Mouse (Mus musculus) heart, embryonic 15.5 days (tissue): ENCODE measurements around the gene Tox2. TPM values are rescaled to one million over a fixed set of nuclear protein-coding genes. Genes with fewer than 3 reads are reported as not detected.

Experiments
- ATAC-seq: fragments of 200-750 bp; cut with Nextera tagmentation; replicated peaks from 2 replicates; pipeline ENCODE4 v1.8.0; 2017; ENCODE audit warnings: low read depth, moderate TSS enrichment; ENCODE audit not compliant: insufficient number of reproducible peaks, insufficient read depth, low FRiP score
- H3K27ac ChIP-seq: fragments of 300-500 bp; sonication (generic); 2 replicates; pipeline ENCODE4 v1.5.1; 2015; ENCODE audit warnings: mild to moderate bottlenecking, inconsistent platforms
- H3K27me3 ChIP-seq: fragments of 300-500 bp; sonication (generic); 2 replicates; pipeline ENCODE4 v1.6.1; 2015; ENCODE audit warnings: inconsistent platforms
- H3K36me3 ChIP-seq: fragments of 300-500 bp; sonication (generic); 2 replicates; pipeline ENCODE4 v1.6.1; 2015; ENCODE audit warnings: mild to moderate bottlenecking, inconsistent platforms
- H3K4me1 ChIP-seq: fragments of 300-500 bp; sonication (generic); replicated peaks from 2 replicates; pipeline ENCODE4 v1.6.1; 2015; ENCODE audit warnings: inconsistent platforms
- H3K4me2 ChIP-seq: fragments of 300-500 bp; sonication (generic); 2 replicates; pipeline ENCODE4 v1.6.1; 2015; ENCODE audit warnings: inconsistent platforms, mild to moderate bottlenecking, moderate library complexity
- H3K4me3 ChIP-seq: fragments of 300-500 bp; sonication (generic); 2 replicates; pipeline ENCODE4 v1.5.1; 2015; ENCODE audit warnings: mild to moderate bottlenecking, inconsistent platforms
- H3K9ac ChIP-seq: fragments of 300-500 bp; sonication (generic); 2 replicates; pipeline ENCODE4 v1.6.1; 2015; ENCODE audit warnings: mild to moderate bottlenecking, inconsistent platforms
- H3K9me3 ChIP-seq: fragments of 300-500 bp; sonication (generic); replicated peaks from 2 replicates; pipeline ENCODE4 v1.6.1; 2016; ENCODE audit warnings: inconsistent platforms
- WGBS: fragments of 180-500 bp; shearing (Covaris S2); methylation state at CpG from one replicate; pipeline ENCODE4 v1.1.7; 2015; ENCODE audit warnings: mixed read lengths; 5-methylcytosine and 5-hydroxymethylcytosine counted together
- polyA plus RNA-seq: library from polyadenylated mRNA; unstranded; fragments of >200 nt; fragmentation: Nextera tagmentation; extraction: Ambion mirVana; gene quantifications from 2 replicates; pipeline ENCODE4 v1.2.1, GENCODE M21; 2015

The Tox2 gene
- polyA plus RNA-seq, 1 experiment from 2014 or later: 4.4 TPM

- ATAC-seq: no peak
- Histone ChIP-seq H3K4me1 (peaks cover 31% of the 10 kb centered on the region), H3K9me3 (no peaks in the 10 kb centered on the region), H3K9ac (no peak overlapping the region), H3K27ac (no peak overlapping the region), H3K27me3 (peaks cover 42% of the 10 kb centered on the region), H3K36me3 (no peaks in the 10 kb centered on the region), H3K4me2 (no peak overlapping the region), H3K4me3 (no peak overlapping the region)
- WGBS: 58% methylated on average over 17 of the region's 17 CpGs
These were observed 3.0 kb downstream of the Tox2 start for GRCm38 (mm10) chr2:163205737-163206490.

- H3K4me2 ChIP-seq: no peak overlapping the region
- H3K9me3 ChIP-seq: no peaks in the 10 kb centered on the region
- 93% methylated on average over 2 of the region's 2 CpGs for WGBS
- no peak overlapping the region for H3K9ac ChIP-seq
- H3K27ac ChIP-seq: no peak overlapping the region
- peaks cover 29% of the 10 kb centered on the region for H3K4me1 ChIP-seq
- ATAC-seq: no peak
- H3K4me3 ChIP-seq: no peak overlapping the region
- peaks cover 42% of the 10 kb centered on the region for H3K27me3 ChIP-seq
- H3K36me3 ChIP-seq: no peaks in the 10 kb centered on the region
These were observed 4.4 kb downstream of the Tox2 start for GRCm38 (mm10) chr2:163207315-163207714.

- no peak overlapping the region for H3K27ac ChIP-seq
- no peaks in the 10 kb centered on the region for H3K36me3 ChIP-seq
- no peak overlapping the region for H3K4me2 ChIP-seq
- 78% methylated on average over 8 of the region's 8 CpGs for WGBS
- H3K9ac ChIP-seq: no peak overlapping the region
- H3K4me3 ChIP-seq: no peak overlapping the region
- no peaks in the 10 kb centered on the region for H3K9me3 ChIP-seq
- H3K27me3 ChIP-seq: peaks cover 26% of the 10 kb centered on the region
- H3K4me1 ChIP-seq: peaks cover 12% of the 10 kb centered on the region
- ATAC-seq: no peak
These were observed 6.2 kb downstream of the Tox2 start for GRCm38 (mm10) chr2:163209139-163209538.

- no peaks in the 10 kb centered on the region for H3K36me3 ChIP-seq
- no peak overlapping the region for H3K27ac ChIP-seq
- H3K4me3 ChIP-seq: no peak overlapping the region
- ATAC-seq: no peak
- no peak overlapping the region for H3K9ac ChIP-seq
- WGBS: 44% methylated on average over 3 of the region's 3 CpGs
- no peaks in the 10 kb centered on the region for H3K9me3 ChIP-seq
- H3K4me1 ChIP-seq: 0 out of 2 replicates have a peak, but pooled peaks cover 2% of the 10 kb centered on the region
- H3K4me2 ChIP-seq: no peak overlapping the region
- no peaks in the 10 kb centered on the region for H3K27me3 ChIP-seq
These were observed 10.2 kb downstream of the Tox2 start for GRCm38 (mm10) chr2:163213085-163213484.

- Histone ChIP-seq H3K4me1 (peaks cover 11% of the 10 kb centered on the region), H3K27ac (no peak overlapping the region), H3K9me3 (no peaks in the 10 kb centered on the region), H3K4me2 (no peak overlapping the region), H3K4me3 (no peak overlapping the region), H3K9ac (no peak overlapping the region), H3K36me3 (no peaks in the 10 kb centered on the region), H3K27me3 (0 out of 2 replicates have a peak, but pooled peaks cover 3% of the 10 kb centered on the region)
- 43% methylated on average over 3 of the region's 3 CpGs for WGBS
- no peak for ATAC-seq
These were observed 15.2 kb downstream of the Tox2 start for GRCm38 (mm10) chr2:163218095-163218494.

GRCm38 (mm10) chr2:163218571-163218970 lies 15.6 kb downstream of the Tox2 start:
- no peak for ATAC-seq
- no peak overlapping the region for H3K4me3 ChIP-seq
- 0 out of 2 replicates have a peak, but pooled peaks cover 3% of the 10 kb centered on the region for H3K27me3 ChIP-seq
- no peaks in the 10 kb centered on the region for H3K36me3 ChIP-seq
- no peak overlapping the region for H3K4me2 ChIP-seq
- H3K9ac ChIP-seq: no peak overlapping the region
- H3K27ac ChIP-seq: no peak overlapping the region
- H3K4me1 ChIP-seq: peaks cover 11% of the 10 kb centered on the region
- H3K9me3 ChIP-seq: no peaks in the 10 kb centered on the region
- WGBS: 29% methylated on average over 7 of the region's 7 CpGs

GRCm38 (mm10) chr2:163219447-163219846 lies 16.5 kb downstream of the Tox2 start:
- Histone ChIP-seq H3K4me3 (no peak overlapping the region), H3K4me2 (no peak overlapping the region), H3K36me3 (no peaks in the 10 kb centered on the region), H3K27ac (no peak overlapping the region), H3K27me3 (0 out of 2 replicates have a peak, but pooled peaks cover 3% of the 10 kb centered on the region), H3K9ac (no peak overlapping the region), H3K9me3 (no peaks in the 10 kb centered on the region), H3K4me1 (peaks cover 16% of the 10 kb centered on the region)
- ATAC-seq: no peak
- 65% methylated on average over 5 of the region's 5 CpGs for WGBS

- Histone ChIP-seq H3K4me1 (peaks cover 16% of the 10 kb centered on the region), H3K4me3 (no peak overlapping the region), H3K9ac (no peak overlapping the region), H3K27ac (no peak overlapping the region), H3K4me2 (no peak overlapping the region), H3K27me3 (0 out of 2 replicates have a peak, but pooled peaks cover 3% of the 10 kb centered on the region), H3K9me3 (no peaks in the 10 kb centered on the region), H3K36me3 (no peaks in the 10 kb centered on the region)
- ATAC-seq: no peak
- WGBS: 88% methylated on average over 11 of the region's 11 CpGs
These were observed 17.8 kb downstream of the Tox2 start for GRCm38 (mm10) chr2:163220706-163221105.

GRCm38 (mm10) chr2:163225302-163225701 lies 22.4 kb downstream of the Tox2 start:
- 76% methylated on average over 15 of the region's 15 CpGs for WGBS
- H3K27me3 ChIP-seq: 0 out of 2 replicates have a peak, but pooled peaks cover 3% of the 10 kb centered on the region
- ATAC-seq: no peak

GRCm38 (mm10) chr2:163229050-163229449 lies 26.1 kb downstream of the Tox2 start:
- ATAC-seq: no peak
- H3K9me3 ChIP-seq: no peaks in the 10 kb centered on the region
- no peak overlapping the region for H3K4me3 ChIP-seq

More at GRCm38 (mm10) chr2:163225302-163225701, 22.4 kb downstream of the Tox2 start:
- Histone ChIP-seq H3K4me1 (peaks cover 17% of the 10 kb centered on the region), H3K4me3 (no peak overlapping the region), H3K27ac (no peak overlapping the region), H3K9me3 (no peaks in the 10 kb centered on the region), H3K4me2 (no peak overlapping the region), H3K36me3 (no peaks in the 10 kb centered on the region), H3K9ac (no peak overlapping the region)

GRCm38 (mm10) chr2:163231781-163232534 lies 29.0 kb downstream of the Tox2 start:
- Histone ChIP-seq H3K4me2 (no peak overlapping the region), H3K9me3 (no peaks in the 10 kb centered on the region), H3K9ac (no peak overlapping the region), H3K27me3 (no peaks in the 10 kb centered on the region), H3K27ac (no peak overlapping the region), H3K4me1 (peaks cover 10% of the 10 kb centered on the region), H3K36me3 (no peaks in the 10 kb centered on the region), H3K4me3 (no peak overlapping the region)
- WGBS: 67% methylated on average over 13 of the region's 13 CpGs
- no peak for ATAC-seq

More at GRCm38 (mm10) chr2:163229050-163229449, 26.1 kb downstream of the Tox2 start:
- no peaks in the 10 kb centered on the region for H3K36me3 ChIP-seq
- H3K27me3 ChIP-seq: no peaks in the 10 kb centered on the region
- H3K4me2 ChIP-seq: no peak overlapping the region
- no peak overlapping the region for H3K27ac ChIP-seq
- WGBS: 56% methylated on average over 9 of the region's 9 CpGs
- H3K9ac ChIP-seq: no peak overlapping the region
- peaks cover 17% of the 10 kb centered on the region for H3K4me1 ChIP-seq
